Mouse (Mus musculus) left cerebral cortex, adult 8-10 months (tissue): ENCODE data around the gene Olfr1347. TPM values are rescaled to one million over a fixed set of nuclear protein-coding genes. Genes with fewer than 3 reads are reported as not detected.
"Not testable (repeated sequence)": the region's sequence is repeated elsewhere in the genome, so short reads cannot be mapped to it uniquely, and the experiment has no call there.

Experiments used
- DNase-seq, 2 experiments: peaks; one replicate each; pipeline ENCODE4 v3.0.0; 2022; ENCODE audit warnings: low spot score in 2 of 2
- total RNA-seq, 4 experiments: library from RNA; stranded (reverse); gene quantifications; 2 replicates each; pipeline ENCODE4 v1.2.4; 2022

Gene Olfr1347
- total RNA-seq: not detected

- DNase-seq: no peak
These were observed at the start of gene Olfr1347 for GRCm38 (mm10) chr7:6499655-6500054. Olfr1347 (minus strand) TSS chr7:6499755.

GRCm38 (mm10) chr7:6526141-6526540, 26.6 kb upstream of the Olfr1347 start:
- no peak for DNase-seq

DNA sequence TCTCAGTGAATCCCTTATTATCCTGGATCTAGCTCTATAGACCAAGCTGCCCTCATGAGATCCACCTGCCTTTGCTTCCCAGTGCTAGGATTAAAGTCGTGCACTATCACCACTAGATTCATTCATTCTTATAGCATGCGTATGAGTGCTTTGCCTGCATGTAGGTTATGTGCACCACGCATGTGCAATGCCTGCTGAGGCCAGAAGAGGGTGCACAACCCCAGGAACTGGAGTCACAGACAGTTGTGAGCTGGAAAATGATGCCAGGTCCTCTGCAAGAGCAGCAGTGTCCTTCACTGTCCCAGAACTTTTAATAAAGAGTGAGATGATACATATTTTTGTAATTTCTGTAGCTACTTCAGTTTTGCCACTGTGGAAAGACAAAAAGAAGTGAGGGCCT, 25.4 kb upstream of the Olfr1347 start:
- DNase-seq: no peak

DNA sequence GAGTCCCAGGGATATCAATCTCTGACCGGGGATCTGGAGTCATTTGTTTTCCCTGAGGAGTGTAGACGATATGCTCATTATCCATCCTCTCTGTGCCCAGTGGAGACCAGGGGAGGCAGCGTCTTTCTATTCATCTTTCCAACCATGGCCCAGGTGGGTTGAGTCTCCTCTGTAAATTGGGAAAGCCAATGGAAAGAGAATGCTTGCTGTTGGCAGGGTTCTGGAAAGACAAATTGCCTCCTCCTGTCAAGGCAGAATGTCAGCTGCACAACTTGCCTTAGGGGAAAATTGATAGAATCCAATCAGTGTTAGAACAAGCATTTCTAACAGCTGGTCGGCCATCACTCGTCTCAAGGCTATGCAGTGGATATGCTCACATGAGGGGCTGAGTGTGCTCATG, 23.3 kb upstream of the Olfr1347 start, which contains the start of gene Olfr1349:
TSS of gene Olfr1349 (minus strand) at position 101 of the 400 bp plus-strand sequence.
- no peak for DNase-seq

DNA sequence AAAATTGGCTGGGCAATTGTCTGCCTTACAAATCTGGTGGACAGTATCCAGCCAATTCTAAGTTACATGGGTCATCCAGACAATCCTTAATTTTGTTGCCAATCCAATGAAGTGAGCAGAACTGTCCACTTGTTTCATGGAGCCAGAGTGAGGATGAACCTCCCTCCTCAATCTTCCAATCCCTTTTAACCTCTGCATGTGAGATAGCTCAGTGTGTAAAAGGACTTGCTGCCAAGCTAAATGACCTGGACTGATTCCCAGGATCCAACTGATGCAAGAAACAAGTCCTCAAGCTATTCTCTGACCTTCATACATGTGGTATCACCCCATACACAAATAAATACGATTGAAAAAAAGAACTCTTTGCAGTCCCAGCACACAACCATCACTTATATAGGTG, 22.1 kb upstream of the Olfr1347 start:
- DNase-seq: no peak

DNA sequence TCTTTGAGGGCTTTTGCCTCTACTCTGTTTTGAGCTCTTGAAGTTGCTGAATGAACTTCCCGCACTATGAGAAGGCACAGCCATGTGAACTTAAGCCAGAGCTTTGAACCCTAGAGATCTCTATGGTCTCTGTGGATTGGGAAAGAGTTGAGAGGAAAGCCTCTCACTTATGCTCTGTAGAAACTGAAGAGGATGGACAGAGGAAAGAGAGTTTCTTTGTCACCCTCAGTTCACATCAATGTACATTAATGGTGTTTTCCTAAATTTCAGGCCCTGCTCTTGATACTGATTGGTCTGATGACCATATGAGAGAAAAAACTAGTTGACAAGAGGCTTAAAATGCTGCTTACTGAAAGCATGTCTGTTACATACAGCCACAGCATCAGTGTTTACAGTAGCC, 9.1 kb upstream of the Olfr1347 start, which contains the start of gene Olfr1348:
TSS of gene Olfr1348 (minus strand) at position 101 of the 400 bp plus-strand sequence.
- DNase-seq: no peak

DNA sequence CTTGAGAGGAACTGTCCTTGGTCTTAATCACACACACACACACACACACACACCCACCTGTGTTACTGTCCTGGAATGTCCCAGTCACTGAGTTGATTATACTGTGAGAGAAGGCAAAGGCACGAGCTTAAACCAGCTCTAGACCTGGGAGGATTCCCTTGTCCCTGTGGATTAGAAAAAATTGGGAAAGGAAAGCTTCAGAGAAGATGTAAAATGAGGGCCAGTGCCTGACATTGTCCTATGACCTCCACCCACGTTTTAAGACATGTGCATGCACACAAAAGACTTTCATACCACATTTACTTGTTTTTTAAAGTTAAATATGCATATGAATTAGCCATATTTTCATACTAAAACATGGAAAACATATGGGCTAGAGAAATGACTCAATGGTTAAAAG, 12.7 kb downstream of the Olfr1347 start, which contains the start of gene Olfr5:
TSS of gene Olfr5 (minus strand) at position 101 of the 400 bp plus-strand sequence.
- no peak for DNase-seq

- DNase-seq: not testable (repeated sequence)
These were observed 21.9 kb downstream of the Olfr1347 start for GRCm38 (mm10) chr7:6477633-6478032.

- no peak for DNase-seq
These were observed 32.6 kb downstream of the Olfr1347 start, which contains the start of gene Olfr1346 for GRCm38 (mm10) chr7:6466951-6467350. Olfr1346 (plus strand) TSS chr7:6467101.

GRCm38 (mm10) chr7:6456399-6456798, 43.2 kb downstream of the Olfr1347 start:
- no peak for DNase-seq

DNA sequence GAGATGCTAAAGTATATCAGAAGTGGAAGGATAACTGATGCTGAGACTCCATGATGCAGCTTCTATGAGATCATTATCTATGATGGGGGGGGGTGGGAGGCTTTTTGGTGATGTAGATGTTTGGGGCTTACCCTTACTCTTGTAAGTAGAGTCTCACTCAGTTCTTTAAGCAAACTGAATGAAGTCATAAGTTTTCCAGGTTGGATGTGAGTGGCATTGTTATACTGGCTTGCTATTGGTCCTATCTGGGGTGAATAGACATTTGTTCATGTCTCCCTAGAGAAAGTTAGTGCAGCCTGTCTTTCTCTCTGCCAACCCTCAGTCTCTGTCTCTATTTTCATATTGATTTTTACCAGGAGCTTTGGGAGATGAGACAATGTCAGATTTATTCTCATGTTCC, 43.7 kb downstream of the Olfr1347 start, which contains the start of gene Olfr1336:
TSS of gene Olfr1336 (plus strand) at position 301 of the 400 bp plus-strand sequence.
- DNase-seq: no peak

- no peak for DNase-seq
These were observed 51.8 kb downstream of the Olfr1347 start for GRCm38 (mm10) chr7:6447771-6448170.

DNA sequence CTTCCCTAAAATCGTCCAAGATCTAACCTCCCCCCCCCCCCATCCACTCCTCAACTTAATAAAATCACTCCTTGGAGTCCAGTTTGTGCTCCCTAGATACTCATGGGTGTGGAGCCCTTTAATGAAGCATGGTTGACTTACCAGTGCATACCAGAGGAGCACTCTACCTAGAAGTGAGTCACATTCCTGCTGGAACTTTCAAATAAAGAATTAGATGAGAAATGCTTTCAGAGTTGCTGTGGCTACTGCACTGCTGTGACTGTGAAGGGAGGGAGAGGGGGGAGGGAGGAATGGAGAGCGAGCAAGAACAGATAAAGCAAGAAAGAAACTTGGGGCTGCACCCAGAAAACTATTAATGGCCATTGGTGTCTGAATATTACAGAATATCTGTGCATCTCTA, 58.4 kb downstream of the Olfr1347 start:
- no peak for DNase-seq

- no peak for DNase-seq
These were observed 61.2 kb downstream of the Olfr1347 start, which contains the start of gene Olfr1344 for GRCm38 (mm10) chr7:6438388-6438787. Olfr1344 (plus strand) TSS chr7:6438688.

Other genes with a start within 250 kb of the Olfr1347 start
- gene Epp13, start 247.0 kb downstream of the Olfr1347 start, total RNA-seq: not detected
- 10 to 100 TPM; 10.8 to 16.0 (median 12.8) TPM for gene Zfp667, start 213.2 kb downstream of the Olfr1347 start, total RNA-seq
- gene Zfp583, start 168.5 kb downstream of the Olfr1347 start, total RNA-seq: 10 to 100 TPM in 1 of 4 experiments, 1 to 10 TPM in 3; 9.3 to 10.0 (median 9.6) TPM
- 1 to 10 TPM; 5.0 to 6.8 (median 5.9) TPM for gene Gm3854, start 156.0 kb downstream of the Olfr1347 start, total RNA-seq
- 1 to 10 TPM; 3.6 to 9.3 (median 6.7) TPM for gene Zfp78, start 136.5 kb downstream of the Olfr1347 start, total RNA-seq
- 10 to 100 TPM in 1 of 4 experiments, 1 to 10 TPM in 3; 7.0 to 11.6 (median 9.3) TPM for gene Zfp28, start 116.5 kb downstream of the Olfr1347 start, total RNA-seq
- 10 to 100 TPM; 16.9 to 20.0 (median 18.4) TPM for gene Smim17, start 101.0 kb downstream of the Olfr1347 start, total RNA-seq
- gene Gm20715, start 89.5 kb downstream of the Olfr1347 start, total RNA-seq: under 1 TPM; 0.20 to 0.46 (median 0.31) TPM
- 1 to 10 TPM; 1.2 to 3.7 (median 2.0) TPM for gene Olfr1344, start 61.1 kb downstream of the Olfr1347 start, total RNA-seq
- under 1 TPM in 2 of 4 experiments, not detected in 2; 0.09 to 0.15 TPM for gene Olfr1336, start 43.6 kb downstream of the Olfr1347 start, total RNA-seq
- not detected for gene Olfr1346, start 32.7 kb downstream of the Olfr1347 start, total RNA-seq
- gene Olfr5, start 12.8 kb downstream of the Olfr1347 start, total RNA-seq: not detected
- not detected for gene Olfr1348, start 9.0 kb upstream of the Olfr1347 start, total RNA-seq
- gene Olfr1349, start 23.2 kb upstream of the Olfr1347 start, total RNA-seq: not detected
- gene Olfr1350, start 65.1 kb upstream of the Olfr1347 start, total RNA-seq: not detected
- 1 to 10 TPM; 2.1 to 7.0 (median 5.5) TPM for gene Zim1, start 196.7 kb upstream of the Olfr1347 start, total RNA-seq
- 100 to 1,000 TPM; 200 to 223 (median 214) TPM for gene Peg3, start 230.7 kb upstream of the Olfr1347 start, total RNA-seq
- gene Usp29, start 230.8 kb upstream of the Olfr1347 start, total RNA-seq: 10 to 100 TPM; 45.1 to 54.2 (median 45.9) TPM